Mouse (Mus musculus): ENCODE results near the gene Pld1. TPM values are rescaled to one million over a fixed set of nuclear protein-coding genes. Genes with fewer than 3 reads are reported as not detected.

Gene Pld1
- polyA plus RNA-seq, 1 experiment from 2014 or later = 9.0 TPM

GRCm38 (mm10) chr3:28012177-28012576, 73.7 kb downstream of the Pld1 start:
- Histone ChIP-seq H3K4me3 (ENCODE audit: low read length) (no peak overlapping the region), H3K9ac (replicated peaks; ENCODE audit: low read length) (no peak overlapping the region), H3K4me2 (replicated peaks; ENCODE audit: low read depth, low read length) (no peak overlapping the region), H3K36me3 (ENCODE audit: insufficient read depth, low read length) (no peaks in the 10 kb centered on the region), H3K27me3 (ENCODE audit: insufficient read depth, low read length) (no peaks in the 10 kb centered on the region), H3K4me1 (ENCODE audit: insufficient read depth, low read length) (no peaks in the 10 kb centered on the region), H3K9me3 (ENCODE audit: low read length) (peaks cover 6% of the 10 kb centered on the region; the same call in 1 of the 2 replicates), H3K27ac (ENCODE audit: low read length) (no peak overlapping the region)
- 77% methylated on average over 7 of the region's 7 CpGs for WGBS
- no peak for ATAC-seq (ENCODE audit: low FRiP score, low TSS enrichment)

- WGBS = 81% methylated on average over 6 of the region's 6 CpGs
Observed at GRCm38 (mm10) chr3:28013441-28013840, 74.9 kb downstream of the Pld1 start.

GRCm38 (mm10) chr3:28017002-28017401, 78.5 kb downstream of the Pld1 start:
- H3K27me3 ChIP-seq (ENCODE audit: insufficient read depth, low read length) = no peaks in the 10 kb centered on the region
- 87% methylated on average over 2 of the region's 2 CpGs for WGBS
- peaks cover 6% of the 10 kb centered on the region; the same call in 1 of the 2 replicates for H3K9me3 ChIP-seq (ENCODE audit: low read length)
- H3K36me3 ChIP-seq (ENCODE audit: insufficient read depth, low read length) = no peaks in the 10 kb centered on the region
- no peak overlapping the region for H3K9ac ChIP-seq (replicated peaks; ENCODE audit: low read length)
- ATAC-seq (ENCODE audit: low FRiP score, low TSS enrichment) = no peak
- H3K4me2 ChIP-seq (replicated peaks; ENCODE audit: low read depth, low read length) = no peak overlapping the region
- H3K4me3 ChIP-seq (ENCODE audit: low read length) = no peak overlapping the region
- H3K4me1 ChIP-seq (ENCODE audit: insufficient read depth, low read length) = no peaks in the 10 kb centered on the region
- no peak overlapping the region for H3K27ac ChIP-seq (ENCODE audit: low read length)

More at GRCm38 (mm10) chr3:28013441-28013840, 74.9 kb downstream of the Pld1 start:
- Histone ChIP-seq H3K4me3 (ENCODE audit: low read length) (no peak overlapping the region), H3K4me1 (ENCODE audit: insufficient read depth, low read length) (no peaks in the 10 kb centered on the region), H3K4me2 (replicated peaks; ENCODE audit: low read depth, low read length) (no peak overlapping the region), H3K9ac (replicated peaks; ENCODE audit: low read length) (no peak overlapping the region), H3K36me3 (ENCODE audit: insufficient read depth, low read length) (no peaks in the 10 kb centered on the region), H3K27me3 (ENCODE audit: insufficient read depth, low read length) (no peaks in the 10 kb centered on the region), H3K9me3 (ENCODE audit: low read length) (peaks cover 6% of the 10 kb centered on the region; the same call in 1 of the 2 replicates), H3K27ac (ENCODE audit: low read length) (no peak overlapping the region)
- ATAC-seq (ENCODE audit: low FRiP score, low TSS enrichment) = no peak

GRCm38 (mm10) chr3:28019727-28020126, 81.2 kb downstream of the Pld1 start:
- no peak for ATAC-seq (ENCODE audit: low FRiP score, low TSS enrichment)
- no peak overlapping the region for H3K4me3 ChIP-seq (ENCODE audit: low read length)
- 82% methylated on average over 4 of the region's 4 CpGs for WGBS
- peaks cover 3% of the 10 kb centered on the region; the same call in 1 of the 2 replicates for H3K9me3 ChIP-seq (ENCODE audit: low read length)
- no peak overlapping the region for H3K4me2 ChIP-seq (replicated peaks; ENCODE audit: low read depth, low read length)
- H3K9ac ChIP-seq (replicated peaks; ENCODE audit: low read length) = no peak overlapping the region
- 0 out of 2 replicates have a peak, but pooled peaks cover 3% of the 10 kb centered on the region for H3K4me1 ChIP-seq (ENCODE audit: insufficient read depth, low read length)
- H3K27ac ChIP-seq (ENCODE audit: low read length) = no peak overlapping the region
- no peaks in the 10 kb centered on the region for H3K27me3 ChIP-seq (ENCODE audit: insufficient read depth, low read length)
- H3K36me3 ChIP-seq (ENCODE audit: insufficient read depth, low read length) = no peaks in the 10 kb centered on the region

- H3K27me3 ChIP-seq (ENCODE audit: insufficient read depth, low read length) = no peaks in the 10 kb centered on the region
- no peak overlapping the region for H3K9ac ChIP-seq (replicated peaks; ENCODE audit: low read length)
- 0 out of 2 replicates have a peak, but pooled peaks cover 3% of the 10 kb centered on the region for H3K4me1 ChIP-seq (ENCODE audit: insufficient read depth, low read length)
- no peaks in the 10 kb centered on the region for H3K36me3 ChIP-seq (ENCODE audit: insufficient read depth, low read length)
- no peak for ATAC-seq (ENCODE audit: low FRiP score, low TSS enrichment)
- no peaks in the 10 kb centered on the region for H3K9me3 ChIP-seq (ENCODE audit: low read length)
- no peak overlapping the region for H3K4me3 ChIP-seq (ENCODE audit: low read length)
- 82% methylated on average over 2 of the region's 2 CpGs for WGBS
- no peak overlapping the region for H3K4me2 ChIP-seq (replicated peaks; ENCODE audit: low read depth, low read length)
- no peak overlapping the region for H3K27ac ChIP-seq (ENCODE audit: low read length)
Observed at GRCm38 (mm10) chr3:28020404-28020803, 81.9 kb downstream of the Pld1 start.

- Histone ChIP-seq H3K9ac (replicated peaks; ENCODE audit: low read length) (no peak overlapping the region), H3K4me1 (ENCODE audit: insufficient read depth, low read length) (0 out of 2 replicates have a peak, but pooled peaks cover 3% of the 10 kb centered on the region), H3K4me2 (replicated peaks; ENCODE audit: low read depth, low read length) (no peak overlapping the region), H3K27me3 (ENCODE audit: insufficient read depth, low read length) (no peaks in the 10 kb centered on the region), H3K36me3 (ENCODE audit: insufficient read depth, low read length) (no peaks in the 10 kb centered on the region), H3K4me3 (ENCODE audit: low read length) (no peak overlapping the region), H3K27ac (ENCODE audit: low read length) (no peak overlapping the region), H3K9me3 (ENCODE audit: low read length) (no peaks in the 10 kb centered on the region)
- WGBS = 79% methylated on average over 5 of the region's 5 CpGs
- no peak for ATAC-seq (ENCODE audit: low FRiP score, low TSS enrichment)
Observed at GRCm38 (mm10) chr3:28022191-28022590, 83.7 kb downstream of the Pld1 start.

- no peak overlapping the region for H3K4me3 ChIP-seq (ENCODE audit: low read length)
- H3K9me3 ChIP-seq (ENCODE audit: low read length) = no peaks in the 10 kb centered on the region
- peak; percentile 71 for ATAC-seq (ENCODE audit: low FRiP score, low TSS enrichment)
- H3K36me3 ChIP-seq (ENCODE audit: insufficient read depth, low read length) = no peaks in the 10 kb centered on the region
- H3K27ac ChIP-seq (ENCODE audit: low read length) = 0 out of 2 replicates have a peak overlapping the region, but pooled peaks have one; percentile 27
- H3K4me1 ChIP-seq (ENCODE audit: insufficient read depth, low read length) = peaks cover 7% of the 10 kb centered on the region; the same call in 1 of the 2 replicates
- 45% methylated on average over 3 of the region's 3 CpGs for WGBS
- no peak overlapping the region for H3K9ac ChIP-seq (replicated peaks; ENCODE audit: low read length)
- H3K27me3 ChIP-seq (ENCODE audit: insufficient read depth, low read length) = no peaks in the 10 kb centered on the region
- H3K4me2 ChIP-seq (replicated peaks; ENCODE audit: low read depth, low read length) = no peak overlapping the region
Observed at GRCm38 (mm10) chr3:28026876-28027275, 88.4 kb downstream of the Pld1 start.

- Histone ChIP-seq H3K4me2 (replicated peaks; ENCODE audit: low read depth, low read length) (no peak overlapping the region), H3K27me3 (ENCODE audit: insufficient read depth, low read length) (no peaks in the 10 kb centered on the region), H3K36me3 (ENCODE audit: insufficient read depth, low read length) (no peaks in the 10 kb centered on the region), H3K9ac (replicated peaks; ENCODE audit: low read length) (no peak overlapping the region), H3K4me3 (ENCODE audit: low read length) (no peak overlapping the region), H3K9me3 (ENCODE audit: low read length) (no peaks in the 10 kb centered on the region), H3K4me1 (ENCODE audit: insufficient read depth, low read length) (peaks cover 4% of the 10 kb centered on the region; the same call in 1 of the 2 replicates), H3K27ac (ENCODE audit: low read length) (no peak overlapping the region)
- no peak for ATAC-seq (ENCODE audit: low FRiP score, low TSS enrichment)
- 84% methylated on average over 10 of the region's 10 CpGs for WGBS
Observed at GRCm38 (mm10) chr3:28028456-28028855, 90.0 kb downstream of the Pld1 start.

GRCm38 (mm10) chr3:28030860-28031259, 92.4 kb downstream of the Pld1 start:
- no peak overlapping the region for H3K4me2 ChIP-seq (replicated peaks; ENCODE audit: low read depth, low read length)
- peaks cover 4% of the 10 kb centered on the region; the same call in 1 of the 2 replicates for H3K4me1 ChIP-seq (ENCODE audit: insufficient read depth, low read length)
- ATAC-seq (ENCODE audit: low FRiP score, low TSS enrichment) = no peak
- H3K4me3 ChIP-seq (ENCODE audit: low read length) = no peak overlapping the region
- H3K36me3 ChIP-seq (ENCODE audit: insufficient read depth, low read length) = no peaks in the 10 kb centered on the region
- no peaks in the 10 kb centered on the region for H3K9me3 ChIP-seq (ENCODE audit: low read length)
- no peaks in the 10 kb centered on the region for H3K27me3 ChIP-seq (ENCODE audit: insufficient read depth, low read length)
- H3K27ac ChIP-seq (ENCODE audit: low read length) = no peak overlapping the region
- H3K9ac ChIP-seq (replicated peaks; ENCODE audit: low read length) = no peak overlapping the region
- WGBS = 94% methylated on average over 5 of the region's 5 CpGs

GRCm38 (mm10) chr3:28031643-28032243, 93.2 kb downstream of the Pld1 start:
- Histone ChIP-seq H3K27me3 (ENCODE audit: insufficient read depth, low read length) (no peaks in the 10 kb centered on the region), H3K4me3 (ENCODE audit: low read length) (no peak overlapping the region), H3K9me3 (ENCODE audit: low read length) (no peaks in the 10 kb centered on the region), H3K4me1 (ENCODE audit: insufficient read depth, low read length) (peaks cover 4% of the 10 kb centered on the region; the same call in 1 of the 2 replicates), H3K36me3 (ENCODE audit: insufficient read depth, low read length) (no peaks in the 10 kb centered on the region), H3K27ac (ENCODE audit: low read length) (no peak overlapping the region), H3K9ac (replicated peaks; ENCODE audit: low read length) (no peak overlapping the region), H3K4me2 (replicated peaks; ENCODE audit: low read depth, low read length) (no peak overlapping the region)
- 67% methylated on average over 7 of the region's 7 CpGs for WGBS
- ATAC-seq (ENCODE audit: low FRiP score, low TSS enrichment) = no peak
